Mouse (Mus musculus): ENCODE results near the gene Zkscan2.

DNA sequence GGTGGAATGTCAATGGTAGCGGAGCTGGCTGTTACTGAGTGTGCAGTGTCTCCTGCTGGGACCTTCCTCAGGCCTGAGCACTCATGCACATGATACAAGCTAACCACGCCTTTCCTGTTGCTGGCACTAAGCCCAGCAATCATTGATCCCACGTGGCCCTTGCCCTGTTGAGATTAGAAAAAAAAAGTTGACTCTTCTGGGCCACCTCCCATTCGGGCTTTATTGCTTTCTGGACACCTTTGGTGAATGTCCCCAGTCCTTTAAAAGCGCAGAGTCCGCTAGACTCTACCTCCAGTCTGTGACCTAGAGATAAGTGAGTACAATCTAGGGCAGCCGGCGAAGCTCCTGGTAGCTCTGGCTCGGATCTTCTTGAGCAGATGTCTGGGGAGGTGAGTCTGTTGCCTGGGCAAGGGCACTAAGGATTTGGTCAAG is 38.2 kb downstream of the Zkscan2 start, which contains the start of gene Aqp8:
- TF ChIP-seq CTCF (IDR thresholded peaks at IDR 0.05; ENCODE audit: borderline replicate concordance, extremely low read depth, insufficient read depth, insufficient read length) (no peak), POLR2A (IDR thresholded peaks at IDR 0.05; ENCODE audit: borderline replicate concordance, extremely low read depth, insufficient read depth, insufficient read length, poor library complexity, severe bottlenecking) (no peak)

All from brain, embryonic 14.5 days (tissue).